Mouse (Mus musculus) forebrain, postnatal 0 days (tissue): ENCODE results near the gene Carhsp1. TPM values are rescaled to one million over a fixed set of nuclear protein-coding genes. Genes with fewer than 3 reads are reported as not detected.

Experiments
- ATAC-seq: fragments of 200-750 bp; cut with Nextera tagmentation; 2 replicates; pipeline ENCODE4 v1.8.0; 2017; ENCODE audit warnings: mild to moderate bottlenecking, moderate library complexity
- DNase-seq: peaks from one replicate; pipeline ENCODE4 v3.0.0-alpha.2; 2015
- H3K27ac ChIP-seq: fragments of 300-500 bp; sonication (generic); 2 replicates; pipeline ENCODE4 v1.5.1; 2014; ENCODE audit warnings: low read depth, mild to moderate bottlenecking, antibody characterized with exemption, low read length, moderate library complexity, mixed read lengths
- H3K27me3 ChIP-seq: fragments of 300-500 bp; sonication (generic); 2 replicates; pipeline ENCODE4 v1.6.1; 2014; ENCODE audit warnings: mild to moderate bottlenecking, low read length, mixed read lengths; ENCODE audit not compliant: insufficient read depth
- H3K36me3 ChIP-seq: fragments of 300-500 bp; sonication (generic); 2 replicates; pipeline ENCODE4 v1.6.1; 2014; ENCODE audit warnings: mild to moderate bottlenecking, moderate library complexity; ENCODE audit not compliant: insufficient read depth
- H3K4me1 ChIP-seq: fragments of 300-500 bp; sonication (generic); 2 replicates; pipeline ENCODE4 v1.6.1; 2014; ENCODE audit warnings: antibody characterized with exemption; ENCODE audit not compliant: insufficient read depth
- H3K4me2 ChIP-seq: fragments of 300-500 bp; sonication (generic); 2 replicates; pipeline ENCODE4 v1.6.1; 2014; ENCODE audit warnings: low read depth, mild to moderate bottlenecking, moderate library complexity
- H3K4me3 ChIP-seq: fragments of 300-500 bp; sonication (generic); 2 replicates; pipeline ENCODE4 v1.5.1; 2014; ENCODE audit warnings: low read depth, low read length, mixed read lengths
- H3K9ac ChIP-seq: fragments of 300-500 bp; sonication (generic); 2 replicates; pipeline ENCODE4 v1.6.1; 2014; ENCODE audit warnings: mild to moderate bottlenecking
- H3K9me3 ChIP-seq: fragments of 300-500 bp; sonication (generic); 2 replicates; pipeline ENCODE4 v1.6.1; 2016; ENCODE audit warnings: low read length
- CTCF ChIP-seq: sonication (generic); IDR thresholded peaks from 2 replicates; pipeline ENCODE4 v1.5.1; 2016; ENCODE audit warnings: antibody characterized with exemption, control low read depth, low read depth
- whole genome bisulfite sequencing: fragments of 180-500 bp; shearing (Covaris S2); extraction: QIAGEN DNeasy Blood & Tissue Kit; methylation state at CpG from one replicate; pipeline ENCODE4 v1.1.7; 2014; 5-methylcytosine and 5-hydroxymethylcytosine counted together
- polyA plus RNA-seq: library from polyadenylated mRNA; unstranded; fragments of >200 nt; fragmentation: Nextera tagmentation; extraction: Ambion mirVana; gene quantifications from 2 replicates; pipeline ENCODE4 v1.2.1, GENCODE M21; 2015
- total RNA-seq: library from RNA; depleted of rRNA; stranded (reverse); fragments of >200 nt; gene quantifications from 2 replicates; pipeline ENCODE4 v1.2.3, GENCODE M21; 2014

Carhsp1 gene
- total and polyA plus RNA-seq, 2 experiments from 2014 or later: 142 to 144 TPM

DNA sequence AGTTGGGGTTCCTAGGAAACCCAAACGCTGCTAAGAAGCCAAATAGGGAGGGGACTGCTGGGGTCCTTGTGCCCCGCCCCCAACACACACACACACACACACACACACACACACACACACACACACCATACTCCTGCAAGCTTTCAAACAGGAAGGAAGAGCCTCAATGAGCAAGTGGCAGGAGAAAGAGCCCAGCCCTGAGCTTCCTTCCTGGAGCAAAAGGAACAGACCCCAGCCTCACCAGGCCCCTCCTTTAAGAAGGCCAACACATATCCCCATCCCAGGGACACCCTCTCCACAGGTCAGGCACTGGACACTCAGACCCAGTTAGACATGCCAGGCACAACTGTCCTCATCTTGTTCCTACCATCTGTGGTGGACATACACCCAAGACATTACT, 8.9 kb downstream of the Carhsp1 start:
- DNase-seq (no peak), ATAC-seq (no peak)
- WGBS: 81% methylated on average over 2 of the region's 2 CpGs
- no peaks in the 10 kb centered on the region for H3K27me3 ChIP-seq
- H3K27ac ChIP-seq: no peak overlapping the region
- no peaks in the 10 kb centered on the region for H3K4me1 ChIP-seq
- H3K36me3 ChIP-seq: peaks cover 50% of the 10 kb centered on the region
- H3K4me3 ChIP-seq: no peak overlapping the region
- no peak overlapping the region for H3K4me2 ChIP-seq
- no peak for TF ChIP-seq CTCF
- no peak overlapping the region for H3K9ac ChIP-seq
- H3K9me3 ChIP-seq: no peaks in the 10 kb centered on the region

DNA sequence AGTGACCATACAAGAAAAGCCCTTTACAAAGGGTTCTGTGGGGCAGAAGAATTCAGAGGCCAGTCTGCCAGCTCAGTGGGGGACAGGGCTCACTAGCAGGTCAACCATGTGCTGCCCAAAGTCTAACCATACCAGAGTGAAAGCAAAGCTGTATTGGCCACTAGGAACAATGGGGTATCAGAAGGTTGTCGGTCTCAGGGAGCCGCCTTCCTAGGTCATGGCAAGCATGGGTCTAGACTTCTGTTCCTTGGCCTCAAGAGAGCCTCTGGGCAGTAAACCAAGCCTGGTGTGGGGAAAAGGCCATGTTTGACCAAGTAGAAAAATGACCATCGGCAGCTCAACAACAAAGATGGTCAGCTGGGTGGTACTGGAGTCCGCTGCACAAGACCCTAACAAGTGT, 13.2 kb downstream of the Carhsp1 start:
- Histone ChIP-seq H3K9ac (no peak overlapping the region), H3K4me2 (no peak overlapping the region), H3K36me3 (peaks cover 76% of the 10 kb centered on the region), H3K27ac (no peak overlapping the region), H3K9me3 (no peaks in the 10 kb centered on the region), H3K4me1 (no peaks in the 10 kb centered on the region), H3K27me3 (no peaks in the 10 kb centered on the region), H3K4me3 (no peak overlapping the region)
- ATAC-seq: no peak
- 92% methylated on average over 4 of the region's 4 CpGs for whole genome bisulfite sequencing
- TF ChIP-seq CTCF: no peak
- no peak for DNase-seq

GRCm38 (mm10) chr16:8658349-8658748, 13.6 kb downstream of the Carhsp1 start:
- H3K36me3 ChIP-seq: peaks cover 75% of the 10 kb centered on the region
- WGBS: 78% methylated on average over 4 of the region's 4 CpGs
- TF ChIP-seq CTCF: no peak

GRCm38 (mm10) chr16:8656256-8656655, 15.7 kb downstream of the Carhsp1 start:
- Histone ChIP-seq H3K36me3 (peaks cover 75% of the 10 kb centered on the region), H3K4me2 (no peak overlapping the region), H3K9ac (no peak overlapping the region), H3K27me3 (no peaks in the 10 kb centered on the region), H3K4me1 (no peaks in the 10 kb centered on the region), H3K4me3 (no peak overlapping the region), H3K27ac (no peak overlapping the region), H3K9me3 (no peaks in the 10 kb centered on the region)
- no peak for ATAC-seq
- 89% methylated on average over 2 of the region's 2 CpGs for WGBS
- DNase-seq: no peak
- TF ChIP-seq CTCF: no peak

More at GRCm38 (mm10) chr16:8658349-8658748, 13.6 kb downstream of the Carhsp1 start:
- no peak overlapping the region for H3K9ac ChIP-seq
- no peak overlapping the region for H3K4me2 ChIP-seq
- no peaks in the 10 kb centered on the region for H3K9me3 ChIP-seq
- H3K4me1 ChIP-seq: no peaks in the 10 kb centered on the region
- DNase-seq: no peak
- H3K4me3 ChIP-seq: no peak overlapping the region
- H3K27me3 ChIP-seq: no peaks in the 10 kb centered on the region
- H3K27ac ChIP-seq: no peak overlapping the region
- no peak for ATAC-seq

GRCm38 (mm10) chr16:8655599-8655998, 16.4 kb downstream of the Carhsp1 start:
- Histone ChIP-seq H3K36me3 (peaks cover 76% of the 10 kb centered on the region), H3K4me3 (no peak overlapping the region), H3K27ac (peak overlapping the region; percentile 45; the same call in 1 of the 2 replicates), H3K9ac (no peak overlapping the region), H3K4me1 (no peaks in the 10 kb centered on the region), H3K9me3 (no peaks in the 10 kb centered on the region), H3K4me2 (no peak overlapping the region), H3K27me3 (no peaks in the 10 kb centered on the region)
- no peak for TF ChIP-seq CTCF
- 87% methylated on average over 9 of the region's 9 CpGs for WGBS
- no peak for ATAC-seq
- no peak for DNase-seq

GRCm38 (mm10) chr16:8655108-8655507, 16.8 kb downstream of the Carhsp1 start:
- WGBS: 69% methylated on average over 6 of the region's 6 CpGs

DNA sequence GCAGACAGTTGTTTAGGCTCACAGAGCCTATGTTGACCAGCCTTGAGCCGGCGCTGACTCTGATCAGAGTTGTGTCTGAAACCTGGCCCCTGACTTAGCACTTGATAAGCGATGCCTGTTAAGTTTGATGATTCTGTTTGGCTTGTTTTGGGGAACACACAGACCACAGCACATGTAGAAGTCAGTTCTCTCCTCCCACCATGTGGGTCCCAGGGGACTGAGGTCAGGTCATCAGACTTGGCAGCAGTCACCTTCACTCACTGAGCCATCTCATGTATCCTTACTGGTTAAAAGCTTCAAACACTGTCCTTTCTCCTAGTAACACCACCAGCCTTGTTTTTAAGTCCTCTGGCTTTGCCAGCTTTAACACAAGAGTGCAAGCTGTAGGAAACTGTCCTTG, 21.9 kb downstream of the Carhsp1 start:
- ATAC-seq: no peak
- no peaks in the 10 kb centered on the region for H3K4me1 ChIP-seq
- no peaks in the 10 kb centered on the region for H3K27me3 ChIP-seq
- no peak overlapping the region for H3K27ac ChIP-seq
- DNase-seq: no peak
- no peaks in the 10 kb centered on the region for H3K9me3 ChIP-seq
- H3K36me3 ChIP-seq: peaks cover 83% of the 10 kb centered on the region
- no peak overlapping the region for H3K4me2 ChIP-seq
- no peak for TF ChIP-seq CTCF
- WGBS: 98% methylated on average over 3 of the region's 3 CpGs
- no peak overlapping the region for H3K9ac ChIP-seq
- H3K4me3 ChIP-seq: no peak overlapping the region

More at GRCm38 (mm10) chr16:8655108-8655507, 16.8 kb downstream of the Carhsp1 start:
- Histone ChIP-seq H3K9me3 (no peaks in the 10 kb centered on the region), H3K4me2 (no peak overlapping the region), H3K27ac (peak overlapping the region; percentile 62; the same call in 1 of the 2 replicates), H3K9ac (no peak overlapping the region), H3K4me1 (no peaks in the 10 kb centered on the region), H3K36me3 (peaks cover 76% of the 10 kb centered on the region), H3K27me3 (no peaks in the 10 kb centered on the region), H3K4me3 (no peak overlapping the region)
- no peak for TF ChIP-seq CTCF
- DNase-seq: peak; percentile 35
- ATAC-seq: peak; percentile 56
